Comparison of ENCODE assay signal across 21 mouse cellular contexts in the genomic region with DNA sequence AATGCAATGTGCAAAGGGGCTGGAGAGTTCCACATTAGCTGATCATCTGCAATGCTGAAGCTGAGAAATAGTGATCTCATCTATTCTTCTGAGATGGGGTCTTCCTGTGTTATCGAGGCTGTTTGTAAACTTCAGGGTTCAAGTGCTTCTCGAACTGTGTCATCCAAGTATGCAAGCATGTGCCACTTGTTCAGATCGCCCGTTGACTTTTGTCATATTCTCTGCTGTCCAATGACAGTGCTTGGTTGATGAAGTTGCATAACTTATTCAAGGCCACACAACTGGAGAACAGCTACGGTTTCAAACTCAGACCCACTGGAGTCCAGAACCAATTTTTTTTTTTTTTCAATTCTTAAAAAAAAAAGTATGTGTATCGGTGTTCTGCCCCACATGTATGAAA. TPM values are rescaled to one million over a fixed set of nuclear protein-coding genes. Genes with fewer than 3 reads are reported as not detected.
DNase-seq lines count a peak whose midpoint lies in the region; ATAC-seq and TF ChIP-seq lines count a peak whose summit lies in the region.
"Had no signal": no experiment of that assay in that cellular context is flagged by ENCODE, and none has a peak within 500 bp of the region (broad histone marks: within the 10 kb centered on the region; RNA-seq: fewer than 3 reads in every experiment).

No protein-coding gene starts in this region.

- H3K4me2 ChIP-seq in liver, embryonic 12.5 days: no peak overlapping the region
- H3K4me2 ChIP-seq in liver, embryonic 16.5 days (ENCODE audit: low read depth, low read length): no peak overlapping the region
- H3K4me2 ChIP-seq: embryonic facial prominence, embryonic 13.5 days; forebrain, embryonic 12.5 days; heart, embryonic 11.5 days; heart, embryonic 15.5 days; hindbrain, embryonic 13.5 days had no signal

- H3K27ac ChIP-seq in MEL (ENCODE audit: control insufficient read depth, low read depth, low read length): peak overlapping the region; percentile 81
- H3K27ac ChIP-seq in liver, embryonic 12.5 days: peak overlapping the region; percentile 23; the same call in 1 of the 2 replicates
- H3K27ac ChIP-seq in liver, embryonic 16.5 days (ENCODE audit: low read length): peak overlapping the region; percentile 51; the same call in 1 of the 2 replicates
- H3K27ac ChIP-seq: embryonic facial prominence, embryonic 13.5 days; forebrain, embryonic 12.5 days; heart, adult 2 months; heart, embryonic 15.5 days; hindbrain, embryonic 13.5 days had no signal

- DNase-seq in 416B (ENCODE audit: low read depth) (peak; percentile 51), MEL (ENCODE audit: low read depth, low spot score) (peak; percentile 23)
- DNase-seq in heart, adult 11 months: no peak
- DNase-seq in layer of hippocampus, adult 9-10 months (ENCODE audit: low spot score): no peak
- DNase-seq in lung, postnatal 4 days: no peak
- DNase-seq: B cell, adult 2 months; cerebellum, adult 18-20 months; cerebellum, adult 9-11 months; cerebellum, postnatal 36 days; gastrocnemius, postnatal 10 days; heart, adult 2 months; heart, postnatal 14 days had no signal

- TF ChIP-seq RAD21 in MEL (IDR thresholded peaks at IDR 0.05; ENCODE audit: low read depth, low read length): no peak

- peaks cover 0 to 31% of the 10 kb centered on the region in 2 experiments; a peak in 2 of 4 replicates for H3K36me3 ChIP-seq in MEL (ENCODE audit: control insufficient read depth in 1 of 2, insufficient read depth in 2 of 2, low read length in 2 of 2)
- 0 out of 2 replicates have a peak, but pooled peaks cover 7% of the 10 kb centered on the region for H3K36me3 ChIP-seq in liver, embryonic 12.5 days
- H3K36me3 ChIP-seq in liver, embryonic 16.5 days (ENCODE audit: control insufficient read depth, insufficient read depth): no peaks in the 10 kb centered on the region
- H3K36me3 ChIP-seq: forebrain, embryonic 12.5 days had no signal

- no peak overlapping the region for H3K4me3 ChIP-seq in MEL (ENCODE audit: control insufficient read depth in 1 of 2, insufficient read depth in 1 of 2, low read depth in 2 of 2, low read length in 2 of 2)
- no peak overlapping the region for H3K4me3 ChIP-seq in liver, embryonic 12.5 days
- no peak overlapping the region for H3K4me3 ChIP-seq in liver, embryonic 16.5 days (ENCODE audit: low read depth, low read length)
- H3K4me3 ChIP-seq: embryonic facial prominence, embryonic 13.5 days; forebrain, embryonic 12.5 days; heart, adult 2 months; heart, embryonic 15.5 days; hindbrain, embryonic 13.5 days had no signal

- no peaks in the 10 kb centered on the region for H3K27me3 ChIP-seq in MEL (ENCODE audit: control insufficient read depth in 1 of 2, insufficient read depth in 2 of 2, low read length in 2 of 2)
- H3K27me3 ChIP-seq in liver, embryonic 12.5 days (replicated peaks): no peaks in the 10 kb centered on the region
- no peaks in the 10 kb centered on the region for H3K27me3 ChIP-seq in liver, embryonic 16.5 days (ENCODE audit: control insufficient read depth, insufficient read depth, low read depth, low read length)
- H3K27me3 ChIP-seq: embryonic facial prominence, embryonic 13.5 days; forebrain, embryonic 12.5 days; heart, embryonic 15.5 days; hindbrain, embryonic 13.5 days had no signal

- no peak for TF ChIP-seq CTCF in MEL (IDR thresholded peaks at IDR 0.05 in 2 of 3, conservative IDR thresholded peaks at IDR 0.05 in 1 of 3; ENCODE audit: control insufficient read depth in 1 of 3, insufficient read depth in 1 of 3, low read depth in 2 of 3, low read length in 3 of 3, poor library complexity in 1 of 3, severe bottlenecking in 1 of 3)

- no peak for TF ChIP-seq POLR2A in MEL (IDR thresholded peaks at IDR 0.05; ENCODE audit: control insufficient read depth in 1 of 2, insufficient read depth in 1 of 2, low read depth in 1 of 2, low read length in 2 of 2, poor library complexity in 1 of 2)

- H3K9me3 ChIP-seq in MEL (replicated peaks; ENCODE audit: insufficient read depth, low read length): no peaks in the 10 kb centered on the region
- H3K9me3 ChIP-seq in liver, embryonic 12.5 days (replicated peaks): no peaks in the 10 kb centered on the region
- H3K9me3 ChIP-seq in liver, embryonic 16.5 days (replicated peaks; ENCODE audit: control insufficient read depth, low read length): no peaks in the 10 kb centered on the region
- H3K9me3 ChIP-seq: embryonic facial prominence, embryonic 13.5 days; forebrain, embryonic 12.5 days; G1E; heart, embryonic 15.5 days; hindbrain, embryonic 13.5 days had no signal

- H3K9ac ChIP-seq in MEL (ENCODE audit: control insufficient read depth, low read depth, low read length, poor library complexity, severe bottlenecking): no peak overlapping the region
- no peak overlapping the region for H3K9ac ChIP-seq in liver, embryonic 12.5 days
- no peak overlapping the region for H3K9ac ChIP-seq in liver, embryonic 16.5 days (ENCODE audit: low read depth, low read length)
- H3K9ac ChIP-seq: embryonic facial prominence, embryonic 13.5 days; forebrain, embryonic 12.5 days; heart, embryonic 15.5 days; hindbrain, embryonic 13.5 days had no signal

- no peak for TF ChIP-seq EP300 in MEL (IDR thresholded peaks at IDR 0.05; ENCODE audit: low read depth in 1 of 2, low read length in 2 of 2)

- ATAC-seq in liver, embryonic 12.5 days: no peak
- ATAC-seq in liver, embryonic 16.5 days (ENCODE audit: low read depth): no peak
- ATAC-seq: forebrain, embryonic 16.5 days had no signal

- H3K4me1 ChIP-seq in MEL (ENCODE audit: control insufficient read depth in 1 of 2, insufficient read depth in 2 of 2, low read length in 2 of 2): peaks cover 13 to 27% of the 10 kb centered on the region in 2 experiments
- peaks cover 40% of the 10 kb centered on the region for H3K4me1 ChIP-seq in liver, embryonic 12.5 days
- H3K4me1 ChIP-seq in liver, embryonic 16.5 days (ENCODE audit: control insufficient read depth, low read depth, low read length): peaks cover 33% of the 10 kb centered on the region

- WGBS in liver, embryonic 12.5 days (ENCODE audit: insufficient replicate concordance): 74% methylated on average over 6 of the region's 6 CpGs
- WGBS in liver, embryonic 16.5 days (ENCODE audit: insufficient replicate concordance): 64% methylated on average over 6 of the region's 6 CpGs

- H3K79me2 ChIP-seq in MEL (ENCODE audit: control insufficient read depth, insufficient read depth, low read length, poor library complexity): peaks cover 18% of the 10 kb centered on the region

TF ChIP-seq in MEL, 35 proteins besides CTCF, POLR2A, EP300 and RAD21:
- TF ChIP-seq NELFE (IDR thresholded peaks at IDR 0.05; ENCODE audit: low read depth, low read length) (no peak; the same call in 1 of the 2 replicates), MXI1 (IDR thresholded peaks at IDR 0.05; ENCODE audit: low read depth, low read length) (0 out of 2 replicates have a peak, but pooled peaks have one; percentile 2), GATA1 (IDR thresholded peaks at IDR 0.05; ENCODE audit: low read depth, low read length) (no peak), BHLHE40 (IDR thresholded peaks at IDR 0.05; ENCODE audit: borderline replicate concordance, low read depth, low read length) (no peak), USF2 (IDR thresholded peaks at IDR 0.05; ENCODE audit: borderline replicate concordance in 1 of 2, insufficient read depth in 1 of 2, low read depth in 1 of 2, low read length in 2 of 2) (no peak), MEF2A (IDR thresholded peaks at IDR 0.05; ENCODE audit: extremely low read depth, insufficient replicate concordance, low read depth, low read length, poor library complexity, severe bottlenecking) (no peak), USF1 (IDR thresholded peaks at IDR 0.05; ENCODE audit: low read depth, low read length) (no peak), POLR2AphosphoS2 (IDR thresholded peaks at IDR 0.05; ENCODE audit: low read length) (no peak; the same call in 1 of the 2 replicates)

RNA-seq across cellular contexts. Expression of a gene that starts 3.5 kb away (rescaled TPM):
- total RNA-seq in MEL (2012; rRNA removed): 15.2 and 20.6 TPM in 2 replicates
- 10 to 100 TPM in 1 of 2 experiments, not detected in 1; 35.5 TPM for polyA plus RNA-seq in MEL (2012; ENCODE audit: insufficient read depth in 1 of 2, insufficient read length in 2 of 2, low read depth in 1 of 2, low replicate concordance in 2 of 2, missing spikeins in 1 of 2)
- 12.2 and 12.5 TPM in 2 replicates for polyA plus RNA-seq in liver, embryonic 12.5 days (2016; fragmentation: Nextera tagmentation; extraction: Ambion mirVana)
- 4.2 and 4.7 TPM in 2 replicates for polyA plus RNA-seq in liver, embryonic 16.5 days (2015; fragmentation: Nextera tagmentation; extraction: Ambion mirVana)

RNA-seq across cellular contexts. Expression of a gene that starts 51.0 kb away (rescaled TPM):
- total RNA-seq in MEL (2012; rRNA removed): 10.0 and 11.0 TPM in 2 replicates
- polyA plus RNA-seq in MEL (2012; ENCODE audit: insufficient read depth in 1 of 2, insufficient read length in 2 of 2, low read depth in 1 of 2, low replicate concordance in 2 of 2, missing spikeins in 1 of 2): 10 to 100 TPM; 17.9 to 34.2 TPM
- 2.7 and 2.9 TPM in 2 replicates for polyA plus RNA-seq in liver, embryonic 12.5 days (2016; fragmentation: Nextera tagmentation; extraction: Ambion mirVana)
- 1.9 and 2.1 TPM in 2 replicates for polyA plus RNA-seq in liver, embryonic 16.5 days (2015; fragmentation: Nextera tagmentation; extraction: Ambion mirVana)

Comparison
In these comparisons a context has a peak if more than half of its experiments do, and no peak if none do; other contexts are left out.
1. DNase-seq: peak in 416B (single experiment) and MEL (single experiment); none in heart, adult 11 months (single experiment), layer of hippocampus, adult 9-10 months (single experiment) and lung, postnatal 4 days (0 of 2).
2. H3K27ac ChIP-seq: peak in every context shown above with its lines; median percentile 81 in MEL; 51 in liver, embryonic 16.5 days; 23 in liver, embryonic 12.5 days.